Mouse (Mus musculus): ENCODE measurements around the gene Ilf2.
A peak's percentile ranks its signal among the peaks of the same experiment; 100 is the strongest.

The Ilf2 gene

DNA sequence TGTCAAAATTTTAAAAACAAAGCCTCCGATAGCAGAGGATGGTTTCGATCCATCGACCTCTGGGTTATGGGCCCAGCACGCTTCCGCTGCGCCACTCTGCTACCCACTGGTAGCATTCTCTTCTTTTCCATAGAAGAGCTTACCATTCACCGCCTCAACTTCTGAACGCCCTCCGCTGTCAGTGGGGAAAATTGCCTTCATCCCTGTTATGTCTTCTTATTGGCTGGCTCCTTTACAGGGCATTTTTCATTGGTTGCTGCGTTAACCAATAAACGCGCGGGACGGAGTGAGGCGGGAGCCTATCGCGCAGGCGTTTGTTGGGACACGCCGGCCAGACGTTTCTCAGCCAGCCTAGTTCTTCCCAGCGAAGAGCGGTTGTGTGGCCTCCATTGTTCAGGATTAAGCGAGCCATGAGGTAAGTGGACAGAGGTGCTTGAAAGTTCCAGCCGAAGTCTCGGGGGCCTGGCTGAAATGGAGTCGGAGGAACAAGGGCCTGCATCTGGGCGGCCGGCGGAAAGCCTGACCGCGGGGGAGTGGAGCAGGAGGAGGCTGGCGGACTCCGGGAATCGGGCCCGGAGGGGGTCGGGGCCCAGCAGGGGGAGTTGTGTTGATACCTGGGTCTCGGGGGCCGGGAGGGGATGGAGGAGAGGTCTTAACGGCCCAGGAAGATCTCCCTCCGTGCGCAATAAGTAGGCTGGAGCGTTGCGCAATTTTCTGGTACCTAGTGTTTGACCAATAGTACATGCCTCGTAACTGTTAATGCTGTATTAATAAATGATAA is at the start of gene Ilf2:
Ilf2 (plus strand) TSS at position 296 of the 781 bp plus-strand sequence.
- peak; percentile 94 for DNase-seq (ENCODE audit: low spot score)

DNA sequence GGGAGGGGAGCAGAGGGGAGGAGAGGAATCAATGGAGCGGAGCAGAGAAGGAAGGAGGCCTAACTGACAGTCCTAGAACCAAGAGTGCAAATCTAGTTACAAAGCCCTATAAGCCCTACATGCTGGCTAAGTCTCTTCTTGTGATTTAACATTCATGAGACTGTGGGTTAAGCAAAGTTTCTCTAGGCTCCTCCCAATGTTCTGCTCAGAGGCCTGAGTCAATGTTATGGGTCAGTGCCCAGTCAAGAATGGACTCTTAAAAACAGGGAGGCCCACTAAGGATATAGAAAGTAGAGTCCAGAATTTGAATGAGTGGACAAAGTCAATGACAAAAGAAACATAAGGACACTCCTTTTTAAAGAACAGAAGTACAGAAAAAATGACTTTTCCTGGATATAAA is 48.4 kb upstream of the Ilf2 start:
- no peak for DNase-seq (ENCODE audit: low spot score)

DNA sequence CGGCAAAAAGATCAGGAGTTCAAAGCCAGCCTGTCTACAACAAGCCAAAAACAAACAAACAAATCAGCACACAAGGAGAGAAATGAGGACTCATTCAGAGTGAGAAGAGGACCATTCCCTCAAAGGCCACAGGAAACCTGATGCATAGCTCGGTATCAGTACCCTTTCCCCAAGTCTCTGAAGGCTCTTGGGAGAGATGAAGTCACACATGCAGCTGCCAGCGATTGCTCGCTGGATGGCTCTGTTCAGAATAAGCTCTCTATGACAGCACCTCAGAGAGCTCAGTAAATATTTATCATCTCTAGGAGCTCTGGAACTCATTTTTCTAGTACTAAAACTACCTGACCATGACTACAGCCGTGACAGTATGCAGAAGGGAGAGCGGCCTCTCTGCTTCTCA is 47.7 kb upstream of the Ilf2 start:
- no peak for DNase-seq (ENCODE audit: low spot score)

DNA sequence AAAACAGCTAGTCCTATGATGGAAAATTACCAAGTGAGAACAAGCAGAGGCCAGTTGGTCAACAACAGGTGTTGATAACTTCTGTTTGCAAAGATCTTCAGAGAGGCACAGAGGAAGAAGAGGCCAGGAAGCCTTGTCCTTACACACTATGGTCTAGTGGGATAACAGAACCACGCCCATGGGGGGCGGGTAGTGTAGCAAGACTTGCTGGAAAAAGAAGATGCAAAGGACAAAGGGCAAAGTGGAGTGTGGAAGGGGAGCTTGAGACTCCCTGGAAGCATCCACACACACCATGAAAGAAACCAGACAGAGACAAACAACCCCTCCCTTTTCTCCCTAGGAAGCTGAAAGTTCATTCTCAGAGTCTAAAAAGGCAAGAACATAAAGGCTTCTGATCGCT is 46.4 kb upstream of the Ilf2 start:
- DNase-seq (ENCODE audit: low spot score): no peak

DNA sequence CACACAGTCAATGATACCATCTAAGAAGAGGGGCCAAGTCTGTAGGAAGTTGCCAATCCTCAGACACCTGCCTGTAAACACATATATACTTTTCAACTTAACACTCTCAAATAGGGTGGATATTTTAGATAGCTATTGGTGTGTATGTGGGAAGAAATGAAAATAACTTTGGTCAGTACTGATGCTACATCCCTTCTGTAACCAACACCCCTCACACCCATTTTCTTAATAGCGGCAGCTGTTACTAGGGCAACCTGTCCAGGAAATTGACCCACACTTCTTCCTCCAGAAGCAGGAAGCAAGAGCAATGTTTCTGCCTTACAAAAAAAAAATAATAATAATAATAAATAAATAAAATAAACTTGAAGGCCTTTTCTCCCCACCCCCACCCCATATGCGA is 43.6 kb upstream of the Ilf2 start:
- DNase-seq (ENCODE audit: low spot score): no peak

DNA sequence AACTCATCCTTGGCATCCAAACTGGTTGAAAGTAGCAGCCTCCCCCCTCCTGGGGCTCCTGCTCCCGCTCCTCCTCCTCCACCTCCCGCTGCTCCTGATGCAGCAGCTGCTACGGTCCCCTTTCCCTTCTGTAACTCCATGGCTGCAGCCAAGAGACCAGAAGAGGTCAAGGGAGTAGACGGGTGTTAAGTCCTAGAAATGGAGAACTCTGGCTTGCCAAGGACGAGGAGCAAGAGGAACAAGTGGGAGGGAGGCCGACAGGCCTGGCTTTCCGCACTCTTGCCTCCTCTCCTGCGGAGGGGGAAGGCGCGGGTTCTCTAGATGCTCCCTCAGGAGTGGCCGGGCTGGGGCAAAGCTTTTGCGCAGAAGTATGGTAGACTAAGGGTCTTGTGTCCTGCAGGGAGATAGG is 43.1 kb upstream of the Ilf2 start:
- DNase-seq (ENCODE audit: low spot score): peak; percentile 73

DNA sequence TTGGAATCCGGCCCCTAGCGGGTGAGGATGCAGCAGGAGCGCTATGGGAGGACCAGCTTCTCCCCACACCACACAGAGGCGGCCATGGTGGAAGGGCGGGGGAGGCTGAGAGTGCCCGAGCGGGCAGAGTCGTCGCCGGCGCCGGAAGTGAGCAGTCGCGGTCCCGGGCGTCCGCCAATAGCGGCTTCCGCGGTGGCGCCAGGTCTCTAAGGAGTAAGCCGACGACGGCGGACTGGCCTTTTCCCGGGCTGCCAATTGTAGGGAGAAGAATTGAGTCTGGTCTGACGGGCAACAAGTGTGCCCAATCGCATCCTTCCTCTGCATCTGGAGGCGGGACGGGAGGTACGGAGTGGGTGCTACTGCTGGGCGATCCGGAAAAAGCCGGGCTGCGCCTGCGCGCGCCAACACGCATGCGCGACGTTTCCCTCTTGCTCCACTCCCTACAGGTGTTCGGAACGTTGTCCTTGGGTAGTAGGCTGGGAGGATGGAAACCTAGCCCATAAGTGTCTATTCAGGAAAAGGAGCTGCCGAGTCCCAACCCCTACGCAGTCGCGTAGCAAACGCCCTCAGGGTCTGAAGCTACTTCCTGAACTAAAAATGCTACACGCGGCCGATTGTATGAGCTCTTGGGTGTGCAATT is 42.4 kb upstream of the Ilf2 start, which contains the start of gene Ints3:
Ints3 (minus strand) TSS at position 242 of the 640 bp plus-strand sequence.
- DNase-seq (ENCODE audit: low spot score): peak; percentile 98

DNA sequence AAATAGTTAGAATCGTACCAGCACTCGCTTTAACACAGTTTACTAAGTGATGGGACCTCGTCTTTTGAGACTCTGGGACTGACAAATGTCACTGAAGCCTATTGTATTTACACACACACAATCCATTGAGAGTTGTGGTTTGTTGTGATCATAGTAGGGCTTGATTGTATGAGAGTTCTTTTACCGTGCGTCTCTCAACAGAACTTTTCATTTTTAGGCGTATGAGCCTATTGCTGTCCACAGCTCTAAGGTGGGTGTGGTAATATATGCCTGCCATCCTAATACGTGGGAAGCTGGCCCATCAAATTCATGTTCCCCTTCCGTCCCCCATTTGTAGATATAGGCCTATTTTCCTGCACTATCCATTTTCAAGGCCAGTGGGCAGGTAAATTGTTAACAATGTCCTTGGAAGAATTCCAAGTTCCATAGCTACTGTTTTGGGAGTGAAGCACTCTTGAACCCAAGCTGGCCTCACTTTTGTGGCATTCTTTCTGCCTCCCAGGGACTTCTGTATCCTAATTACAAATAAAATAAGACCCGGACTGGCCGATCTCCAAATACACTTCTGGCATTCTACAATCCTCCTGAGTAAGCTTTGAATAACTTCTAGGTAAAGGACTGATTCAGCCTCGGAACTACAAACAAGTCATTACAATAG is 41.7 kb upstream of the Ilf2 start:
- no peak for DNase-seq (ENCODE audit: low spot score)

DNA sequence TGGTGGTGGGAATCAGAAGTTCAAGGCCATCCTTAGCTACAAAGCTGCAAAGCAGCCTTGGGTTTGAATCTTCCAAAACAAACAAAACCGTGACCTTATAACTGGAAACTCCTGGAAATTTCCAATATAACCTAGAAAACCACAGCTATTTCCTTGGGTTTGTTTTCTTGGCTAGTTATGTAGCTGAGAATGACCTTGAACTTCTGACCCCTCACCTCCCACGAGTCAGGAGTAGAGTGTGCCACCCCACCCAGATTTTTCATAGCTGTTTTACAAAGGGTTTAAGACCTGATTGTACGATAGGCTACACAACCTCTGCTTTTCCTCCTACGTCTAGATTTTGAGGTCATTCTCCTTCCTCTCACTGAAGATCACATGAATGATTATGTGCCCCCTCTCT is 38.8 kb upstream of the Ilf2 start:
- no peak for DNase-seq (ENCODE audit: low spot score)

DNA sequence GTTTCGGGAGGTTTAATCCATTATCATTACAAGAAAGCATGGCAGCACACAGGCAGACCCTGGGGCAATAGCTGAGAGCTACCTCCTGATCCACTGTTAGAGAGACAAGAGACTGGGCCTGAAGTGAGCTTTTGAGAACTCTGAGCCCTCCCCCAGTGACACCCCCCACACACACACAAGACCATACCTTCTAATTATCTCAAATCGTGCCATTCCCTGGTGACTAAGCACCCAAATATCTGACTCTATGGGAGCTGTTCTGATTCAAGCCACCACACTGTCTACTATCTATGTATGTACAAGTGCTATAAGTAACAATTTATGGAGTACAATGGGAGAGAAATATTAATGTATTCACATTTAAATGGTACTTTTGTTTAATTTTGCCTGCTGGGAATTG is 35.2 kb upstream of the Ilf2 start:
- no peak for DNase-seq (ENCODE audit: low spot score)

DNA sequence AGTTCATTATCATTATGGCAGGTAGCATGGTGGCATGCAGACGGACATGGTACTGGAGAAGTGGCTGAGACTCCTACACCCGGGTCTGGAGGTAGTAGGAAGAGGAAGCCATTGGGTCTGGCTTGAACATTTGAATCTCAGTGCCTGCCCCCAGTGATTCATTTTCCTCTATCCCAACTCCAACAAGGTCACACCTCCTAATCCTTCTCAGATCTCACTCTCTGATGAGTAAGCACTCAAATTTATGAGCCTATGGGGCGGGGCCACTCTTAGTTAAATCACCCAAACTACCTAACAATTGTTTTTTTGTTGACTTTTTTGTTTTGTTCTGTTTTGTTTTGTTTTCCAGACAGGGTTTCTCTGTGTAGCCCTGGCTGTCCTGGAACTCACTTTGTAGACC is 31.9 kb upstream of the Ilf2 start:
- no peak for DNase-seq (ENCODE audit: low spot score)

DNA sequence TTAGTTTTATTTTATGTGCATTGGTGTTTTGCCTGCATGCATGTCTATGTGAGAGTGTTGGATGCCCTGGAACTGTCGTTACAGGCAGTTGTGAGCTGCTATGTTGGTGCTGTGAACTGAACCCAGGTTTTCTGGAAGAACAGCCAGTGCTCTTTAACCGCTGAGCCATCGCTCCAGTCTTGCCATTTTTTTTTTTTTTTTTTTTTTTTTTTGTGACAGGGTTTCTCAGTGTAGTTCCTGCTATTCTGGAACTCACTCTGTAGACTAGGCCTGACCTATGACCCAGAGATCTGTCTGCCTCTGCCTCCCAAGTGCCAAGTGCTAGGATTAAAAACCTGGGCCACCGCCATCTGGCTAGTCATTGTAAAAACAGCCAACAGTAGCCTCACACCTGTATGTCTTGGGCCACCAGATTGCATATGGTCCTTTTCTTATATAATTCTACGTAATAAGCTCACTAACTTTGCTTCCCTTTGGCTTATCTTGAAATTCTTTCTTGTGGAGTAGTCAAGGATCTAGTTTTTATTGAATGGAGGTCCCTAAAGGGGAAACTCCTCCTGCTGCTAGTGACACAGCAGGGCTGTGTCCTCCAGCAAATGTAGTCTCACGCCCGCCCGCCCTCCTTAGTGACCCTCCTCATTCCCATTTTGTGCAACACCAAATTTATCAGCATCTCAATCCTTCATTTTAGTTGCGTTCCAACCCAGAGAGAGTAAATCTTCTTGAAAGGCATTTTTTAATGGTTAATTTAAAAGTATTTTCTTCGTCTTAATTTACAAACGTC is 30.3 kb upstream of the Ilf2 start:
- no peak for DNase-seq (ENCODE audit: low spot score)

DNA sequence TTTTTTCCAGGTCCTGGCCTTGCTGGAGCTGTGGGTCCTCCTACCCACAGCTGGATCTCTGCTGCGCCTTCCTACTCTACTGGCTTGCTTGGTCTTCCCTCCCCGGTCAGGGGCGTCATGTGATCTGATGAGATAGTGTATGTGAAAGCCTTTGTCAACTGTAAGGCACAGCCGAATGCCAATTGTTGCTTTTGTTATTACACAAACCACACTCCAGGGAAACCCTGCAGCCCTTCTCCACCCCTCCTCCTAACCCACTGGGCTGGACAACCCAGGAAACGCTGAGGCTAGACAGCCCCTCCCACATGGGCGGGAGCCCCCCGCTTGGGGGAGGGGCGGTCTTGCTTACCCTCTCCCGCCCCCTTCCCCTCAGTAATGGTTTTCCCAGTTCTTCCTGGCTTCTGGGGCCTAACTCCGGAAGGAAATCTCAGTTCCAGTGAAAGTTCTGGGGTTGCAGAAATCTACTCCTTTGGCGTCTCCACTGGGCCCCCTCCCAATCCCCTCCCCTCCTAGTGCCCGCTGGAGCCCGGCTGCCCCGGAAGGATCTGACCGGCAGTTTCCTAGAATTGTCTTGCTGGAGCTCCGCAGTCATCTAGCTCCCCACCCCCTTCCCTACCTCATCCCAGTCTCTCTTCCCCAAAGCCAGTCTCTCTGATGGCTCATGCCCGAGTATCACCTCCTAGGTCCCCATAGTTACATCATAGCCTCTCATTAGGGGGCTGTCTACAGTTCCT is 29.4 kb upstream of the Ilf2 start:
- DNase-seq (ENCODE audit: low spot score): peak; percentile 91

DNA sequence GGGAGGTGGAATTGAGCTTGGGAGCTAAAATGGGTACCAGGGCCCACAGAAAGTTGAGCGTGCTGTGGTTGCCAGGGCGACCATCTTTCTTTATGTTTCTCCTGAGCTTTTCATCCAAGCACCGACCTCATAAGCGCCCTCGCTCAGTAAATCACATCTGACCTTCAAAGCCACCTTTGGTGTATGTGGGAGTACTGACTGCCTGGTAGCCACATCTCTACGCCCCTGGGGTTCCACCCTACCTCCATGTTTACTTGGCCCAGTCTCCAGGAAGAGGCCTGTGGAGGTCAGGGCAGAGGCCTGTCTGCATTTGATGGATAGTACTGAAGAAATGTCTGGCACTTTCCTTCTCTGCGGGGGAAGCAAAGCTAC is 28.8 kb upstream of the Ilf2 start:
- DNase-seq (ENCODE audit: low spot score): no peak

DNA sequence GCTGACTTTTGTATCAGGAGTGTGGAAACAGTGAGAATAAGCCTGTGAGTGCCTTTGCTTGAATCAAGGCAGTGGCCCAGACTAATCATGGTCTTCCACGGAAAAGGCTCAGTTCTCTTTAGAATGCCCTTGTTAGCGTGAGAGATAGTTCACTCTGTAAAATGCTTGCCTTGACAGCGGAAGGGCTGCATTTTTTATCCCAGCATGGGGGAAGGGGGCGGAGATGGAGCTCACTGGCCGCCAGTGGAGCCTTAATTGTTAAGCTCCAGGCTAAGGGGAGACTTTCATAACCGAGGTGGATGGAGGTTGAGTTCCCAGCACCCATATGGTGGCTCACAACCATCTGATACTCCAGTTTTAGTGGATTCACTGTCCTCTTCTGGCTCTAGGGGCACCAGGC is 27.3 kb upstream of the Ilf2 start:
- no peak for DNase-seq (ENCODE audit: low spot score)

DNA sequence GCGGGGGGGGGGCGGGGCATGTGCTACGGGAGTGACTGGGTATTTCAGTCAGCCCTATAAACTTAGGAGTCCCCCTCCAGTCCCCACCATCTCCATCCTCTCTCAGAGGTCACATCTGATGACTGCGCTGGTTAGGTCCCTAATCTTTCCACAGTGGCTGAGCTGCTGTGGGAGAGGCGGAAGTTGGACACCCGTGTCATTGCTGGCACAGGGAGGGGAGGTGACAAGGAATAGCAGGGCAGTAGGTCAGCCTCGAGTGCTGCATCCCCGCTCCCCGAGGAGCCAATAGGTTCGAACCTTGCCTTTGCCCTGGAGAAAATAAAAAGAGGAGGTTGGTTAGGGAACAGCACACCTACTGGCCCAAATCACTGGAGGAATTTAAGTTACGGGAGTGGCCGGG is 25.1 kb upstream of the Ilf2 start:
- no peak for DNase-seq (ENCODE audit: low spot score)

DNA sequence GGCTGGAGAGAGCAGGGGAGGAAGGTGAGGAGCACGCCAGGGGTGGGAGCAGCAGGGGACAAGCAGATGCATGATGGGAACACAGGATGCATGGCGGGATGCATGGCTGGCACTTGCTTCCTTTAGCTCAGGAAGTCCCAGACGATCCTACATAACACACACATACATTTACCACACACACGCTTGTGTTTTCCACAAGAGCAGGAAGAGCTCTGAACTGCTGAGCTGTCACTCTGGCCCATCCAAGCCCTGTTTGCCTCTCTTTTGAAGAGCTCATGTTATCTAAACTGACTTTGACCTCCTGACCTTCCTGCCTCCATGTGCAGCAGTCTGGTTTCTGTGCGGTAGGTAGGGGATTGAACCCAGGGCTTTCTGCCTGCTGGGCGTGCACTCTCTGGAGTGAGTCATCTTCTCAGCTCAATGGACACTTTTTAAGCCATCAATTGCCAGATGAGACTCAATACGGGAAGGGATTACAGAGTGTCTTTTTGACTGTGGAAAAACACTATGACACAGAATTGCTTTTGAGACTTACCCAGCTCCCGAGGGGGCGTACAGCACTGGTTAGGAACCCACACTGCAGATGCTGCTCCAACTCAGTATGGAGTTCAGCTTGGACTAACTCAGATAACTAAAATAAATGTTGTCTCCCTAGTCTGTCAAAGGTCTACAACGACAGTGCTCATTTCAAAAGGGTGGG is 24.4 kb upstream of the Ilf2 start:
- no peak for DNase-seq (ENCODE audit: low spot score)

DNA sequence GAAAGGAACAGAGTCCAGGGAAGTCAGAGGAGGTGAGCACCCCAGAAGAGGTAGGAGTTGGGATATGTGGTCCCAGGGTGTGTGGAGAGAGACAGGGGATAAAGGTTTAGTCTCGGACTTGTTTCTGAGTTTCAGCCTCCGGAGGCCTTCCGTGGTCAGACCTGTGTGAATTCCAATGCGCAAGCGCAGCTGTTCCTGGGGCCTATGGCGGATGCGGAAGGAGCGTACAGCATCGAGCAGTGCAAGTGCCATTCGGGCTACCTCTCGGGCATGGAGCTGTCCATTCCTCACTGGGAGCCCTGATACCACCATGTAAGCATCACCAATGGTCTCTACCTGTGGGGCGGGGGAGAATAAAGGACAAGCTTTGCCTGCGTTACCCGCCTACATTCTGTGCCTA is 21.0 kb upstream of the Ilf2 start:
- no peak for DNase-seq (ENCODE audit: low spot score)

DNA sequence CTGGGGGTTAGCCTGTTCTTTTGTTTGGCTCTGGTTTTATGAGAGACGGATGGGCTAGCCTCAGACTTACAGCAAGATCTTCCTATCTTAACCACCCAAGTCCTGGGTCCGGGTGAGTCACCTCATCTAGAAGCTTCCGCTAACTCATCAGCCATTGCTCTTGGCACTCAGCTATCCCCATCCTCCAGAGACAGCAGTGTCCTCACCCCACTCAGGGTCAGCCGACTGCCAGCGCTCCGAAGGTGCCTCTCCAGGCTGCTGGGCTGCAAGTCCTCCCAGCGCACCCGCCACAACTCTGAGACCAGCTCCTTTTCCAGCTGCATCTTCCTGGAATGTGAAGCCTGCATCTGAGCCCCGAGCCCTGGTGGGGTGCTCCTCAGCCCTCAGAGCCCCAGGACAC is 16.2 kb upstream of the Ilf2 start:
- no peak for DNase-seq (ENCODE audit: low spot score)

DNA sequence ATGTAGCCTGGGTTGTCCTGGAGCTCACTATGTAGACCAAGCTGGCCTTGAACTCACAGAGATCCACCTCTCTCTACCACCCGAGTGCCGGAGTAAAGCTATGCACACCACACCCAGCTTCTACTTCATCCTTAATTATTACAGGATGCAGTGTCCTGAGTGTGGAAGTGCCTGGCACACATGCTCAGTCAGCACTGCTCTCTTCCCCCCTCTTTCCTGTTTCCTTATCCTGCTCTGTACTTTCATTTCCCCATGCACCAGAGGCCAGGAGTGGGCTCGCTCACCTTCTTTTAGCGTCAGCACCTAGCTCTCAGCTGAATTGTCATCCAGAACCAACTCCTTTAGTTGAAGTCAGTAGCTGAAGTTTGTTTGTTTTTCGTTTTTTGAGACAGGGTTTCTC is 15.6 kb upstream of the Ilf2 start:
- no peak for DNase-seq (ENCODE audit: low spot score)

DNA sequence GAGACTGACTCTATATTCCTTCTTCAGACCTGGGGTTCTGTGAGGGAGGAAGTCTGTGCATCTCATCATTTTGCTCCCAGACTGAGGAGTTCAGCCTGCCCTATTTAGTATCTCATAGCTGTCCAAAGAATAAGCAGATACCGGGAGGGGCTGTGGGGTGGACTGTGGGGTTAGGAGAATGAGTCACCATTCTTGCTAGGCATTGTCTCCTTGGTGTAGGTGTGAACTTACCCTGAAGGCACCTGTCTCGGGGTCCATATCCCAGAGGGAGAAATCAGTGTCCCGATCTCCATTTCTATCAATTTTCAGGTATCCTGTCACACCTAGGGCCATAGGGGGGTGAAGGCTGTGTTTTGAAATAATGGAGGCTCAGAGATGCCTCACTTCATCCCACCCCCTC is 14.0 kb upstream of the Ilf2 start:
- DNase-seq (ENCODE audit: low spot score): no peak
